Mouse (Mus musculus) kidney, embryonic 14.5 days (tissue): ENCODE measurements at regions not wholly inside any gene's neighbourhood (a gene's known extent, or its start where the extent isn't known, plus 50 kb on each side); places are given as distances from the start of the nearest gene placed in this dataset.

Source experiments
- ATAC-seq: fragments of 200-750 bp; cut with Nextera tagmentation; 2 replicates; pipeline ENCODE4 v1.8.0; 2017; ENCODE audit warnings: moderate number of reproducible peaks, mild to moderate bottlenecking, moderate TSS enrichment, moderate library complexity; ENCODE audit not compliant: low FRiP score, low TSS enrichment
- H3K27ac ChIP-seq: fragments of 300-500 bp; sonication (generic); 2 replicates; pipeline ENCODE4 v1.5.1; 2014; ENCODE audit warnings: low read depth, mild to moderate bottlenecking, low read length, moderate library complexity, mixed read lengths
- H3K27me3 ChIP-seq: fragments of 300-500 bp; sonication (generic); 2 replicates; pipeline ENCODE4 v1.6.1; 2014; ENCODE audit warnings: mild to moderate bottlenecking, low read length; ENCODE audit not compliant: control insufficient read depth, insufficient read depth
- H3K36me3 ChIP-seq: fragments of 300-500 bp; sonication (generic); 2 replicates; pipeline ENCODE4 v1.6.1; 2014; ENCODE audit warnings: low read length, mixed read lengths; ENCODE audit not compliant: control insufficient read depth, insufficient read depth
- H3K4me1 ChIP-seq: fragments of 300-500 bp; sonication (generic); 2 replicates; pipeline ENCODE4 v1.6.1; 2014; ENCODE audit warnings: low read length, mixed read lengths; ENCODE audit not compliant: control insufficient read depth, insufficient read depth
- H3K4me2 ChIP-seq: fragments of 300-500 bp; sonication (generic); replicated peaks from 2 replicates; pipeline ENCODE4 v1.6.1; 2014; ENCODE audit warnings: low read depth, mild to moderate bottlenecking, low read length
- H3K4me3 ChIP-seq: fragments of 300-500 bp; sonication (generic); 2 replicates; pipeline ENCODE4 v1.5.1; 2014; ENCODE audit warnings: mild to moderate bottlenecking, low read length
- H3K9ac ChIP-seq: fragments of 300-500 bp; sonication (generic); 2 replicates; pipeline ENCODE4 v1.6.1; 2014; ENCODE audit warnings: low read depth, mild to moderate bottlenecking, low read length, moderate library complexity
- H3K9me3 ChIP-seq: fragments of 300-500 bp; sonication (generic); 2 replicates; pipeline ENCODE4 v1.6.1; 2016; ENCODE audit warnings: low read length; ENCODE audit not compliant: control insufficient read depth
- WGBS: fragments of 180-500 bp; shearing (Covaris S2); extraction: QIAGEN DNeasy Blood & Tissue Kit; methylation state at CpG from one replicate; pipeline ENCODE4 v1.1.7; 2014; 5-methylcytosine and 5-hydroxymethylcytosine counted together

GRCm38 (mm10) chr10:25723966-25724365 is 187.9 kb upstream of the Smlr1 start:
- Histone ChIP-seq H3K27me3 (no peaks in the 10 kb centered on the region), H3K4me1 (no peaks in the 10 kb centered on the region), H3K36me3 (no peaks in the 10 kb centered on the region), H3K4me3 (no peak overlapping the region), H3K4me2 (no peak overlapping the region), H3K9ac (no peak overlapping the region), H3K9me3 (no peaks in the 10 kb centered on the region), H3K27ac (no peak overlapping the region)
- ATAC-seq, result no peak
- 81% methylated on average over 1 of the region's 1 CpGs for WGBS

- Histone ChIP-seq H3K27me3 (no peaks in the 10 kb centered on the region), H3K4me1 (no peaks in the 10 kb centered on the region), H3K9me3 (no peaks in the 10 kb centered on the region), H3K4me3 (no peak overlapping the region), H3K9ac (no peak overlapping the region), H3K27ac (no peak overlapping the region), H3K36me3 (no peaks in the 10 kb centered on the region), H3K4me2 (no peak overlapping the region)
- ATAC-seq, result no peak
- 39% methylated on average over 4 of the region's 4 CpGs for WGBS
Observed at GRCm38 (mm10) chr10:25715747-25716146, 179.7 kb upstream of the Smlr1 start.

- ATAC-seq, result no peak
- H3K9ac ChIP-seq, result no peak overlapping the region
- H3K4me1 ChIP-seq, result no peaks in the 10 kb centered on the region
- H3K36me3 ChIP-seq, result no peaks in the 10 kb centered on the region
- H3K27ac ChIP-seq, result no peak overlapping the region
- no peaks in the 10 kb centered on the region for H3K27me3 ChIP-seq
- no peak overlapping the region for H3K4me2 ChIP-seq
- no peak overlapping the region for H3K4me3 ChIP-seq
- H3K9me3 ChIP-seq, result no peaks in the 10 kb centered on the region
Observed at GRCm38 (mm10) chr10:25714636-25715035, 178.6 kb upstream of the Smlr1 start.

- no peak for ATAC-seq
- WGBS, result 79% methylated on average over 12 of the region's 12 CpGs
- no peak overlapping the region for H3K9ac ChIP-seq
- no peak overlapping the region for H3K4me3 ChIP-seq
- no peaks in the 10 kb centered on the region for H3K9me3 ChIP-seq
- H3K36me3 ChIP-seq, result no peaks in the 10 kb centered on the region
- H3K27me3 ChIP-seq, result no peaks in the 10 kb centered on the region
- no peak overlapping the region for H3K4me2 ChIP-seq
- no peak overlapping the region for H3K27ac ChIP-seq
- H3K4me1 ChIP-seq, result no peaks in the 10 kb centered on the region
Observed at GRCm38 (mm10) chr10:25714041-25714440, 178.0 kb upstream of the Smlr1 start.

GRCm38 (mm10) chr10:25707951-25708350 is 171.9 kb upstream of the Smlr1 start:
- H3K4me1 ChIP-seq, result no peaks in the 10 kb centered on the region
- H3K9me3 ChIP-seq, result no peaks in the 10 kb centered on the region
- H3K9ac ChIP-seq, result no peak overlapping the region
- H3K4me2 ChIP-seq, result no peak overlapping the region
- H3K4me3 ChIP-seq, result no peak overlapping the region
- ATAC-seq, result no peak
- 54% methylated on average over 7 of the region's 7 CpGs for WGBS
- no peaks in the 10 kb centered on the region for H3K36me3 ChIP-seq
- no peaks in the 10 kb centered on the region for H3K27me3 ChIP-seq
- no peak overlapping the region for H3K27ac ChIP-seq

GRCm38 (mm10) chr10:25702146-25702545 is 166.1 kb upstream of the Smlr1 start:
- Histone ChIP-seq H3K4me1 (no peaks in the 10 kb centered on the region), H3K27me3 (no peaks in the 10 kb centered on the region), H3K9me3 (no peaks in the 10 kb centered on the region), H3K36me3 (no peaks in the 10 kb centered on the region), H3K4me2 (no peak overlapping the region), H3K27ac (no peak overlapping the region), H3K4me3 (no peak overlapping the region), H3K9ac (no peak overlapping the region)
- ATAC-seq, result no peak
- WGBS, result 83% methylated on average over 3 of the region's 3 CpGs

GRCm38 (mm10) chr10:25695798-25696197 is 159.7 kb upstream of the Smlr1 start:
- Histone ChIP-seq H3K36me3 (no peaks in the 10 kb centered on the region), H3K9ac (no peak overlapping the region), H3K9me3 (no peaks in the 10 kb centered on the region), H3K4me3 (no peak overlapping the region), H3K4me2 (no peak overlapping the region), H3K4me1 (no peaks in the 10 kb centered on the region), H3K27me3 (no peaks in the 10 kb centered on the region), H3K27ac (no peak overlapping the region)
- ATAC-seq, result no peak
- 86% methylated on average over 8 of the region's 8 CpGs for WGBS

GRCm38 (mm10) chr10:25681243-25681642 is 145.2 kb upstream of the Smlr1 start:
- H3K27ac ChIP-seq, result no peak overlapping the region
- H3K4me1 ChIP-seq, result no peaks in the 10 kb centered on the region
- H3K4me3 ChIP-seq, result no peak overlapping the region
- WGBS, result 20% methylated on average over 6 of the region's 6 CpGs
- no peaks in the 10 kb centered on the region for H3K27me3 ChIP-seq
- H3K9me3 ChIP-seq, result no peaks in the 10 kb centered on the region
- H3K4me2 ChIP-seq, result no peak overlapping the region
- no peak overlapping the region for H3K9ac ChIP-seq
- H3K36me3 ChIP-seq, result no peaks in the 10 kb centered on the region
- no peak for ATAC-seq

- Histone ChIP-seq H3K27me3 (no peaks in the 10 kb centered on the region), H3K4me3 (no peak overlapping the region), H3K36me3 (no peaks in the 10 kb centered on the region), H3K4me1 (no peaks in the 10 kb centered on the region), H3K9ac (no peak overlapping the region), H3K27ac (no peak overlapping the region), H3K9me3 (no peaks in the 10 kb centered on the region), H3K4me2 (no peak overlapping the region)
- ATAC-seq, result no peak
- WGBS, result 36% methylated on average over 1 of the region's 1 CpGs
Observed at GRCm38 (mm10) chr10:25677889-25678288, 141.8 kb upstream of the Smlr1 start.

- 26% methylated on average over 10 of the region's 10 CpGs for WGBS
- Histone ChIP-seq H3K4me2 (no peak overlapping the region), H3K4me1 (no peaks in the 10 kb centered on the region), H3K9me3 (no peaks in the 10 kb centered on the region), H3K27ac (no peak overlapping the region), H3K9ac (no peak overlapping the region), H3K4me3 (no peak overlapping the region), H3K27me3 (no peaks in the 10 kb centered on the region), H3K36me3 (no peaks in the 10 kb centered on the region)
- peak; percentile 52 for ATAC-seq
Observed at GRCm38 (mm10) chr10:25675368-25675767, 139.3 kb upstream of the Smlr1 start.
